Comparison of ENCODE assay signal across 7 mouse cellular contexts in the genomic region with DNA sequence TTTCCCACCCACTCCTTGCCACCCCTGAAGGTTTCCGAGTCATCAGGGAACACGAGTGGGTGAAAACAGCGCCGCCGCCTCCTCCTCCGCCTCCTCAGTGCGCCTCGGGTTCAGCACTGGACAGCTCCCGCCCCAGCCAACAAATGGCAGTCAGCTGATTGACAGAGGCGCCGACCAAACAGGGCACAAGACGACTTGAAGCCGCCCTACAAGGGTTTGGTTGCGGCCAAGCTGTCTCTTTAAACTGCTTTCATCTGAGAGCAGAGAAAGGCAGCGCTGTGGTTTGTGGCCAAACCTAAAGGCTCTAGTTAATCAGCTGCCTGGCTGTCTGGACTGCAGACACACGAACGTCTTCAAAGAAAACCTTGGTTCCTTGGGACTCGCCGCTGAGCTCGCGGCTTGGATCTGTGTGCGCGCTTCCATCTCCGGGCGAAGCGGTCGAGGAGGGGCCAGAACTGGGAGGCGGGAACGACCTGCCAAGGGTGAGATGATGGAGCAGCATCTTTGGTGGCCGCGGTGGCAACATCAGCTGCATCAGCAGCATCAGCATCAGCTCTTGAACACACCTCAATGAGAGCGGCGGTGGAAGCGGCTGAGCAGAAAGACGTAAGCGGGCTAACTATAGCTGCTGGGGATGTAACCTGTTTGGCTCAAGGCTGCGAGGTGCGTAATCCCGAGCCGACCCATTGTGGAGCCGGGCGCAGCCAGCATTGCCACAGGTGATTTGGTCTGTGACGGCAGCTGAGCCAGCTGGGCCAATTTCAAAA. TPM values are rescaled to one million over a fixed set of nuclear protein-coding genes. Genes with fewer than 3 reads are reported as not detected.
DNase-seq lines count a peak whose midpoint lies in the region; ATAC-seq lines count a peak whose summit lies in the region.

A gene (plus strand): TSS at position 198 of the 767 bp plus-strand sequence.

- H3K27ac ChIP-seq in embryonic facial prominence, embryonic 13.5 days: no peak within 1 kb of the TSS
- no peak within 1 kb of the TSS for H3K27ac ChIP-seq in heart, embryonic 10.5 days
- peak within 1 kb of the TSS; percentile 87 for H3K27ac ChIP-seq in midbrain, embryonic 14.5 days (replicated peaks; ENCODE audit: low read depth, low read length)

- peaks cover 45% of the 10 kb centered on the region for H3K27me3 ChIP-seq in embryonic facial prominence, embryonic 13.5 days
- peaks cover 26% of the 10 kb centered on the region for H3K27me3 ChIP-seq in heart, embryonic 10.5 days (ENCODE audit: insufficient read depth, poor library complexity, severe bottlenecking)
- H3K27me3 ChIP-seq in midbrain, embryonic 14.5 days (ENCODE audit: control insufficient read depth, insufficient read depth, low read length): peaks cover 8% of the 10 kb centered on the region; the same call in 1 of the 2 replicates

- peaks cover 5% of the 10 kb centered on the region; the same call in 1 of the 2 replicates for H3K4me1 ChIP-seq in embryonic facial prominence, embryonic 13.5 days
- peaks cover 6% of the 10 kb centered on the region; the same call in 1 of the 2 replicates for H3K4me1 ChIP-seq in heart, embryonic 10.5 days
- peaks cover 25% of the 10 kb centered on the region; the same call in 1 of the 2 replicates for H3K4me1 ChIP-seq in midbrain, embryonic 14.5 days (ENCODE audit: control insufficient read depth, insufficient read depth, low read length)

- H3K4me3 ChIP-seq in embryonic facial prominence, embryonic 13.5 days: peak within 1 kb of the TSS; percentile 48
- peak within 1 kb of the TSS; percentile 58 for H3K4me3 ChIP-seq in heart, embryonic 10.5 days
- H3K4me3 ChIP-seq in midbrain, embryonic 14.5 days (replicated peaks; ENCODE audit: low read depth, low read length): peak within 1 kb of the TSS; percentile 65

- 0 out of 2 replicates have a peak, but pooled peaks cover 2% of the 10 kb centered on the region for H3K9me3 ChIP-seq in embryonic facial prominence, embryonic 13.5 days
- 0 out of 2 replicates have a peak, but pooled peaks cover 3% of the 10 kb centered on the region for H3K9me3 ChIP-seq in heart, embryonic 10.5 days
- H3K9me3 ChIP-seq in midbrain, embryonic 14.5 days (ENCODE audit: control insufficient read depth, low read length): no peaks in the 10 kb centered on the region

- DNase-seq in brain, embryonic 18.5 days (ENCODE audit: low read depth, low spot score): peak; percentile 80
- DNase-seq in heart, embryonic 10.5 days (ENCODE audit: low spot score): peak; percentile 94
- DNase-seq in kidney, adult 8-10 months: peak; percentile 46 to 65
- peak; percentile 95 for DNase-seq in left cerebral cortex, postnatal 4 days
- peak; percentile 95 for DNase-seq in midbrain, embryonic 14.5 days
- DNase-seq in telencephalon, adult 2 months (ENCODE audit: low read depth, low spot score): peak; percentile 93

- 1% methylated on average over 43 of the region's 43 CpGs for WGBS in embryonic facial prominence, embryonic 13.5 days
- WGBS in heart, embryonic 10.5 days: 5% methylated on average over 43 of the region's 43 CpGs
- WGBS in midbrain, embryonic 14.5 days: under 1% methylated on average over 43 of the region's 43 CpGs

- H3K9ac ChIP-seq in embryonic facial prominence, embryonic 13.5 days: no peak within 1 kb of the TSS
- peak within 1 kb of the TSS; percentile 72 for H3K9ac ChIP-seq in midbrain, embryonic 14.5 days (replicated peaks; ENCODE audit: low read length)

- peak within 1 kb of the TSS; percentile 73 for H3K4me2 ChIP-seq in embryonic facial prominence, embryonic 13.5 days
- peak within 1 kb of the TSS; percentile 84 for H3K4me2 ChIP-seq in midbrain, embryonic 14.5 days (ENCODE audit: low read length)

- ATAC-seq in embryonic facial prominence, embryonic 13.5 days (ENCODE audit: insufficient number of reproducible peaks, insufficient read depth, low FRiP score, low TSS enrichment, low read depth): peak; percentile 91
- peak; percentile 97 for ATAC-seq in midbrain, embryonic 14.5 days (ENCODE audit: low FRiP score, low TSS enrichment)

- intact Hi-C loops in left cerebral cortex, postnatal 4 days (cut with DNase I): no loop called here

- H3K36me3 ChIP-seq in embryonic facial prominence, embryonic 13.5 days: no peaks in the 10 kb centered on the region
- no peaks in the 10 kb centered on the region for H3K36me3 ChIP-seq in heart, embryonic 10.5 days
- no peaks in the 10 kb centered on the region for H3K36me3 ChIP-seq in midbrain, embryonic 14.5 days (ENCODE audit: control insufficient read depth, insufficient read depth, low read length)

RNA-seq across cellular contexts. Expression of the gene that starts here (rescaled TPM):
- 0.11 TPM in 1 of 2 replicates, not detected in the other for polyA plus RNA-seq in embryonic facial prominence, embryonic 13.5 days (2015; fragmentation: Nextera tagmentation; extraction: Ambion mirVana)
- polyA plus RNA-seq in heart, embryonic 10.5 days (2016; fragmentation: Nextera tagmentation; extraction: Ambion mirVana): 0.02 TPM in 1 of 2 replicates, not detected in the other
- total RNA-seq in left cerebral cortex, postnatal 4 days (2021): 10 to 100 TPM; 17.4 to 17.7 TPM
- polyA plus RNA-seq in midbrain, embryonic 14.5 days (2014; fragmentation: Nextera tagmentation; extraction: Ambion mirVana): 3.8 and 5.3 TPM in 2 replicates

Comparison
In these comparisons a context has a peak if more than half of its experiments do, and no peak if none do; other contexts are left out.
1. Peak in ATAC-seq, H3K4me3 ChIP-seq and H3K4me2 ChIP-seq in embryonic facial prominence, embryonic 13.5 days; RNA of the gene not detected or under 1 TPM.
2. Peak in DNase-seq and H3K4me3 ChIP-seq in heart, embryonic 10.5 days; RNA of the gene not detected or under 1 TPM.